Mouse (Mus musculus): ENCODE results near the gene Ryr2.

GRCm38 (mm10) chr13:11542546-11542945 lies 564.2 kb downstream of the Ryr2 start:
- TF ChIP-seq GATA1 (IDR thresholded peaks at IDR 0.05; ENCODE audit: borderline replicate concordance, low read length), result no peak
- TF ChIP-seq FLI1 (IDR thresholded peaks at IDR 0.05; ENCODE audit: low read length), result no peak

Measured in megakaryocyte, embryonic 14.5 days (primary cell).